Mouse (Mus musculus) liver, postnatal 0 days (tissue): ENCODE measurements around the gene Slc7a1. TPM values are rescaled to one million over a fixed set of nuclear protein-coding genes. Genes with fewer than 3 reads are reported as not detected.

Experiments used
- ATAC-seq: fragments of 200-750 bp; cut with Nextera tagmentation; 2 replicates; pipeline ENCODE4 v1.8.0; 2017; ENCODE audit warnings: mild to moderate bottlenecking, moderate library complexity
- DNase-seq: peaks from one replicate; pipeline ENCODE4 v3.0.0-alpha.2; 2016
- H3K27ac ChIP-seq: fragments of 300-500 bp; sonication (generic); 2 replicates; pipeline ENCODE4 v1.5.1; 2014; ENCODE audit warnings: antibody characterized with exemption, moderate library complexity, mild to moderate bottlenecking, low read depth
- H3K27me3 ChIP-seq: fragments of 300-500 bp; sonication (generic); 2 replicates; pipeline ENCODE4 v1.6.1; 2014; ENCODE audit warnings: low read length, control low read depth, mixed read lengths; ENCODE audit not compliant: insufficient read depth
- H3K36me3 ChIP-seq: fragments of 300-500 bp; sonication (generic); replicated peaks from 2 replicates; pipeline ENCODE4 v1.6.1; 2014; ENCODE audit warnings: mild to moderate bottlenecking, control low read depth, low read length, moderate library complexity, mixed read lengths; ENCODE audit not compliant: insufficient read depth
- H3K4me1 ChIP-seq: fragments of 300-500 bp; sonication (generic); 2 replicates; pipeline ENCODE4 v1.6.1; 2014; ENCODE audit warnings: antibody characterized with exemption, mild to moderate bottlenecking, control low read depth; ENCODE audit not compliant: insufficient read depth
- H3K4me2 ChIP-seq: fragments of 300-500 bp; sonication (generic); 2 replicates; pipeline ENCODE4 v1.6.1; 2014; ENCODE audit warnings: low read depth, mild to moderate bottlenecking, low read length, moderate library complexity, mixed read lengths
- H3K4me3 ChIP-seq: fragments of 300-500 bp; sonication (generic); 2 replicates; pipeline ENCODE4 v1.5.1; 2014; ENCODE audit warnings: low read depth, low read length
- H3K9ac ChIP-seq: fragments of 300-500 bp; sonication (generic); replicated peaks from 2 replicates; pipeline ENCODE4 v1.6.1; 2014; ENCODE audit warnings: mild to moderate bottlenecking, moderate library complexity
- H3K9me3 ChIP-seq: fragments of 300-500 bp; sonication (generic); 2 replicates; pipeline ENCODE4 v1.6.1; 2016; ENCODE audit warnings: mild to moderate bottlenecking, control low read depth, low read length, mixed read lengths
- CTCF ChIP-seq: sonication (generic); IDR thresholded peaks from 2 replicates; pipeline ENCODE4 v1.5.1; 2016; ENCODE audit warnings: antibody characterized with exemption, low read depth
- EP300 ChIP-seq: IDR thresholded peaks from 2 replicates; pipeline ENCODE4 v1.6.1; 2016; ENCODE audit warnings: antibody characterized with exemption, low read depth, mild to moderate bottlenecking
- WGBS: fragments of 180-500 bp; shearing (Covaris S2); extraction: QIAGEN DNeasy Blood & Tissue Kit; methylation state at CpG from one replicate; pipeline ENCODE4 v1.1.7; 2014; ENCODE audit not compliant: insufficient replicate concordance; 5-methylcytosine and 5-hydroxymethylcytosine counted together
- polyA plus RNA-seq: library from polyadenylated mRNA; unstranded; fragments of >200 nt; fragmentation: Nextera tagmentation; extraction: Ambion mirVana; gene quantifications from 2 replicates; pipeline ENCODE4 v1.2.1, GENCODE M21; 2015

The Slc7a1 gene
- polyA plus RNA-seq, result 6.4 and 6.5 TPM in 2 replicates

- H3K36me3 ChIP-seq, result no peaks in the 10 kb centered on the region; the same call in 1 of the 2 replicates
- peaks cover 9% of the 10 kb centered on the region for H3K4me1 ChIP-seq
- DNase-seq (peak; percentile 93), ATAC-seq (peak; percentile 95)
- H3K27me3 ChIP-seq, result peaks cover 3% of the 10 kb centered on the region; the same call in 1 of the 2 replicates
- peak within 1 kb of the TSS; percentile 79 for H3K4me3 ChIP-seq
- peak within 1 kb of the TSS; percentile 78 for H3K27ac ChIP-seq
- no peaks in the 10 kb centered on the region for H3K9me3 ChIP-seq
- peak within 1 kb of the TSS; percentile 98 for H3K4me2 ChIP-seq
- peak within 1 kb of the TSS; percentile 80 for H3K9ac ChIP-seq
- 1% methylated on average over 49 of the region's 52 CpGs for WGBS
- TF ChIP-seq EP300 (no peak), CTCF (no peak)
Measured at GRCm38 (mm10) chr5:148399660-148400443, at the start of gene Slc7a1. Slc7a1 (minus strand) TSS chr5:148399904.

GRCm38 (mm10) chr5:148444974-148445373, 45.3 kb upstream of the Slc7a1 start:
- no peak for DNase-seq
- WGBS, result 70% methylated on average over 2 of the region's 2 CpGs

GRCm38 (mm10) chr5:148443734-148444133, 44.0 kb upstream of the Slc7a1 start:
- DNase-seq (no peak), ATAC-seq (no peak)
- no peaks in the 10 kb centered on the region for H3K27me3 ChIP-seq
- no peaks in the 10 kb centered on the region for H3K4me1 ChIP-seq
- TF ChIP-seq EP300 (no peak), CTCF (no peak)
- no peak overlapping the region for H3K9ac ChIP-seq
- no peak overlapping the region for H3K4me2 ChIP-seq
- no peaks in the 10 kb centered on the region for H3K36me3 ChIP-seq
- no peak overlapping the region for H3K4me3 ChIP-seq
- no peak overlapping the region for H3K27ac ChIP-seq
- 74% methylated on average over 5 of the region's 5 CpGs for WGBS
- peaks cover 2% of the 10 kb centered on the region; the same call in 1 of the 2 replicates for H3K9me3 ChIP-seq

More at GRCm38 (mm10) chr5:148444974-148445373, 45.3 kb upstream of the Slc7a1 start:
- Histone ChIP-seq H3K27me3 (no peaks in the 10 kb centered on the region), H3K9me3 (peaks cover 2% of the 10 kb centered on the region; the same call in 1 of the 2 replicates), H3K4me1 (no peaks in the 10 kb centered on the region), H3K9ac (no peak overlapping the region), H3K4me3 (no peak overlapping the region), H3K4me2 (no peak overlapping the region), H3K36me3 (no peaks in the 10 kb centered on the region), H3K27ac (no peak overlapping the region)
- no peak for ATAC-seq
- TF ChIP-seq CTCF, result peak; percentile 33
- no peak for TF ChIP-seq EP300

- Histone ChIP-seq H3K4me2 (no peak overlapping the region), H3K4me1 (no peaks in the 10 kb centered on the region), H3K9ac (no peak overlapping the region), H3K36me3 (no peaks in the 10 kb centered on the region), H3K4me3 (no peak overlapping the region), H3K9me3 (no peaks in the 10 kb centered on the region), H3K27me3 (no peaks in the 10 kb centered on the region), H3K27ac (no peak overlapping the region)
- TF ChIP-seq CTCF (no peak), EP300 (no peak)
- WGBS, result 78% methylated on average over 3 of the region's 3 CpGs
- DNase-seq (no peak), ATAC-seq (no peak)
Measured at GRCm38 (mm10) chr5:148435660-148436059, 36.0 kb upstream of the Slc7a1 start.

- Histone ChIP-seq H3K27ac (no peak overlapping the region), H3K27me3 (no peaks in the 10 kb centered on the region), H3K4me3 (no peak overlapping the region), H3K4me2 (no peak overlapping the region), H3K36me3 (no peaks in the 10 kb centered on the region), H3K9ac (no peak overlapping the region), H3K9me3 (no peaks in the 10 kb centered on the region), H3K4me1 (no peaks in the 10 kb centered on the region)
- no peak for TF ChIP-seq EP300
- TF ChIP-seq CTCF, result no peak
- DNase-seq, result peak; percentile 11
- ATAC-seq, result no peak
- 76% methylated on average over 5 of the region's 5 CpGs for WGBS
Measured at GRCm38 (mm10) chr5:148432121-148432520, 32.4 kb upstream of the Slc7a1 start.

GRCm38 (mm10) chr5:148428846-148429245, 29.1 kb upstream of the Slc7a1 start:
- DNase-seq (no peak), ATAC-seq (no peak)
- no peak overlapping the region for H3K27ac ChIP-seq
- H3K9ac ChIP-seq, result no peak overlapping the region
- no peaks in the 10 kb centered on the region for H3K4me1 ChIP-seq
- H3K27me3 ChIP-seq, result no peaks in the 10 kb centered on the region
- no peaks in the 10 kb centered on the region for H3K36me3 ChIP-seq
- H3K9me3 ChIP-seq, result no peaks in the 10 kb centered on the region
- no peak overlapping the region for H3K4me2 ChIP-seq
- WGBS, result 68% methylated on average over 4 of the region's 4 CpGs
- no peak overlapping the region for H3K4me3 ChIP-seq
- TF ChIP-seq EP300 (no peak), CTCF (no peak)
